Mouse (Mus musculus) WW6 (cell line): ENCODE results near the gene Morn1.
A peak's percentile ranks its signal among the peaks of the same experiment; 100 is the strongest.

ENCODE experiments used
- DNase-seq: peaks from one replicate; pipeline ENCODE4 v3.0.0-alpha.2; 2013; ENCODE audit warnings: low read depth, low spot score

Gene Morn1

DNA sequence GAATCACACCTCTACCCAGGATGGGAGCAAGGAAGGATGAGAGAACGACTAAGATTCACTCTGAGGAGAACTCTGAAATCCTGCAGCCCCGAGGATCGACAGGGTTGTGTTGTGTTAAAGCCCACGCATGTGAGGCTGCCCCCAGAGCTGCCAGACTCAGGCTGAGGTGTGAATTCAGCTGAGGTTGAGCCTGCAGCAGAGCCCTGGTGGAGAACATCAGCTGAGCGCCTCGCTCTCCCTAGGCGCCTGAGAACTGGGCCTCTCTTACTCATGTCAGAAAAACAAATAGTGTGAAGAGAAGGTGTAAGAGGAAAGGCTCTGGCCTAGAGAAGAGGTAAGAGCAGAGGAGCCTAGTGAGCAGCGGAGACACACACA lies 72.2 kb downstream of the Morn1 start:
- no peak for DNase-seq

DNA sequence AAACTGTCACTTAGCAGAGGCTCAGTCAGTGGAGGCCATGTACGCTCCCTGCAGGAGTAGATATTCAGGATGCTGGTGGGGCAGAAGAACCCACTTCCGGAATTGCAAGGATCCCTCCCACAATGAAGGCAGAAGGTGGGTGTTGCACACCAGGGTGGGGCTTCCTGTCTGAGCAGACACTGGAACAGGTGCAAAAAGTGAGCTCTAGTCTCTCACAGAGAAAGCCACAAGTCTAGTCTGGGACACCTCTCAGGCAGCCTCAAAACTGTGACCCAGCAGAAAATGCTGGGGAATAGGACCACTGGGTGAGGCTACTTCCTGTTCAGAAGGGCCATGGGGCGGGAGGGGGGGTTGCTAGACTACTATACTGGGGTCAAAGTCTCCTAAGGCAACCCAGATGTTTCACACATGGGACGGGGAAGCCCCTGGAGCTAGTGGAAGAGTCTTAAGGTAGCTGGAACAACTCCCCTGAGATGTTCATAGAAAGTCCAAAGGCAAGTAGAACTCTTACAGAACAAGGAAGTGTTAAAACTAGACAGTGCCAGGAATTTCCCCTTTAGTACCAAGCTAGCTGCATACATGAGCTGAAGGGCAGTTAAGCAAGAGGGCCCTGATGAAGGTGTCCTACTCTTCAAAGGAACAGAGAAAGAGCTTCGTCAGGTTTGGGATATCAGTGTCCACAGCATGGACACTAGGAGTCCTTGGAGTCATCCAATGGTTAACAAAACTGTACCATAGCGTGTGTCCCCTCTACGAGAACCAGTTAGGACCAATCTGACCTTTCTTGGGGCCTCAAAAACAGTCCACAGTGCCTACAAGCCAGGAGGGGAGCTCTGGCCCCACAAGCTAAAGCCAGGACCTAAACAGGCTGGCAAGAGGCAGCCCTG lies 76.3 kb downstream of the Morn1 start:
- DNase-seq, result no peak

DNA sequence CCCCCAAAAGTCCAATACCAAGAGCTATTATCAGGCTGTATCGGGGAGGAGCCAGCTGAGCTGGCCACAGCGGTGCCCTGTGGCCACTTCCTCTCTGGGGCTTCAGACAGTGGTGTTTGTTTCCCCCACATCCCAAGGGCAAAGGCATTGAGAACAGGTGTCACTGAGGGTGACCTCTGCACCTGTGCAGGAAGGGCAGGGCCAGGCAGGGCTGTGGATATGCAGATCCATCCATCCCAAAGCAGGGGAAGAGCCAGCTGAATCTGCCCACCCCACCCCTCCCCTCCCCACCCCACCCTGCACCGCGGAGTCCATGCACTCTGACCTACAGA lies 76.9 kb downstream of the Morn1 start:
- no peak for DNase-seq

DNA sequence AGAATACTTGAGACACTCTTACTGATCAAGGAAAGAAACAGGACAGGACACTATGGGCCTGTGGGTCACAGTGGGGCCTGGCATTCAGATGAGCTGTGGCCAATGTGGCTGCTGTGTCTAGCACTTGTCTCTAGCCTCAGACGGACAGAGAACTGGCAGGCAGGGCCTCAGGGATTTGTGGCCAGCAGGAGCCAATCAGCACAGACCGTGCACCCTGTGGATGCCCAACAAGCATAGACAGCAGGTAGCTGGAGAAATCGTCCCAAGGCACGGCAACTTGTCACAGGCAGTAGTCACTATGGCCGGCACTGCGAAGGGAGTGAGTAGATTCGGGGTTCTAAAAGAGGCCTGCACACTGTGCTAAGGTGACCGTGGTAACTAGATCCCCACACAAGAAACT lies 77.3 kb downstream of the Morn1 start:
- DNase-seq, result no peak

DNA sequence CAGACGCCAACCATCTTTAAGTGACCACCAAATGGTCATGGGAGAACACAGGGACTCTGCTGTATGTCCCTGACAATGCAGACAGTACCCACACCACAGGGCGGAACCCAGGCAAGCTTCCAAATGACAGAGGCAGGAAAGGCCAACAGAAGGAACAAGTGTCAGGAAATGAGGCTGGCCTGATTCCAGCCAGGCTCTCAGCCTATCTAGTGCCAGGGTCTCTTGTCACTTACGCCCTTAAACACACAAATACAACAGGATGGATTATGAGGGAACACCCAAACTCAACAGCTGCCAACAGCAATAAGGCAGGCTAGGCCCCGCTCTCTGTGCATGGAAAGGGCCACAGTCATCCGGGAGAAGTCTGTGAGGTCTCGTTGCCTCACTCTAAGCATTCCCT lies 78.2 kb downstream of the Morn1 start:
- no peak for DNase-seq

DNA sequence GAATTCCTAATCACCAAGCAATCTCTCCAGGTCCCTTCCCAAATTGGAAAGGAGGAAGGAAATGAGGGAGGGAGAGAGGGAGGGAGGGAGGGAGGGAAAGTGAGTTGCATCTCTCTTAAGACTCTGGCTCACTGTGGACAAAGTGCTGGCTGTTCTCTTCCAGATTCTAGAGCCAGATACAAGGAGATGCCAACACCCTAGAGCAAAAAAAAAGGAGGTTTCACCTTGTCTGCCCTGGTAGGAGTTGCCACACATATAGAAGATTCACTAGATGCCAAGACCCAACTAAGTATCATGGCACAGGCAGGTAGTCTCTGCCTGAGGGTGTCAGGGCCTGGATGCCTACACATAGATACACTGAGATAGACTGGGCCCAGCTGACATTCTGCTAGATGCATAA lies 79.5 kb downstream of the Morn1 start:
- no peak for DNase-seq

DNA sequence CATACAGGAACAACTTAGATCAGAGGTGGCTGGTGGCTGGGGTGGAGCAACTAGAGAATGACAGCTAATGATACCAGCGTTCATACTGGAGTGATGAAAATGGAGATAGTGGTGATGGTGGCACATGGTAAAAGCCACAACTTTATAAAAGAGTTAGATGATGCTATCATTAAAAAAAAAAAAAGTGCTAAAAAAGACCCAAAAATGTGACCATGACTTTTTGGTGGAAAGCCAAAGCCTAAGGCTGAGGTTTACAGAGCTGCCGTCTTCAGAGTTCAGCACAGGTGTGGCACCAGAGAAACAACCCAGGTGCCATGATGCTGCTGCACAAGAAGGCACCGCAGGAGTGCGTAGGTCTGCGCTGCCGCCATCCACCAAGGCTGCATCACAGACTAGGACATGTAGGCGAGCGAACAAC lies 82.5 kb downstream of the Morn1 start:
- DNase-seq, result no peak

DNA sequence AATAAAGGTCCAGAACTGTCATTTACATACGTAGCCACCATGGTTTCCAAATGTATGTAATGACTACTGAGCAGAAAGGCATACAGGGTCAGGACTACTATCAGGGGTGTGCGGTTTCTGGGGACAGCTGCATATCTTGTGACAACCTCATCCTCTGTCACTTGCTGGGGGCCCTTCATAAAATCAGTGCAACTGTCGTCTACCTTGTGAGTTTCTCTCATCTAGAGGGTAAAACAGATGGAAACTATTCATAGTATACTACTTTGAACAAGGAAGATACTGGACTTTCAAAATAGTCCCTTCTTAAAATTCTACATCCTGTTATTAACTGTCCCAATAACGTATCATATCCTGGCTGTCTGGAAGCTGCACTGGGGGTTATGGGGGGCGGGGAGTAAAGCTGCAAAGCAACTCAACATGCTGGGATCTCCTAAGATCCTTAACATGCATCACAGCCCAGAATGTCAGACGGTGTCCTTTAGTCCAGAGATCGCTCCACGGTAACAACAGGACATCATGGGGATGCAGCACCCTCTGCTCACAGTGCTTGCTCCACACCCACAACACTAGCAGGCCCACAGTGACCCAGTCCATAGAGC lies 84.3 kb downstream of the Morn1 start:
- DNase-seq, result no peak

DNA sequence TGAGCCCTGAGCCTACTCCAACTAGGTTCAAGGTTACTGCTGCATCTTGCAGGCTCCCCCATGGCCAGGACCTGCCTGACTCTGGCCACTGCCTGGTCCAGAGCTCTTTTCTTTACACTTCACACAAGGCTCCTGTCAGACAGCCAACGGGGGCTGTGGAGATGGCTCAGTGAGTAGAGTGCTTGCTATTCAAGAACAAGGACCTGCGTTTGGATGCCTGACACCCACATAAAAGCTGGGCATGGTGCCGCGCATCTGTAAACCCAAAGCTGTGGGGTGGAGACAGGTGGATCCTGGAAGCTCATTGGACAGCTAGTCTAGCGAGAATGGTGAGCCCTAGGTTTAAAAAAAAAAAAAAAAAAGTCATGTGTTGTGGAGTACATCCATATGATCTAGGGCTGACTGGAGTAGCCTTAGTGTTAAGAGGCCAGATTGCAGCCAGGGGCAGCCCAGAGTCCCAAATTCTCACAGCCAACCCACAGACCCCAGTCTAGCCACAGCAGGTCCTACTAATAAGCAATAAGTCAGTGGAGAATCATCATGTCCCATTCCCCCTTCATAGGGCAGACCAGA lies 85.7 kb downstream of the Morn1 start:
- no peak for DNase-seq

DNA sequence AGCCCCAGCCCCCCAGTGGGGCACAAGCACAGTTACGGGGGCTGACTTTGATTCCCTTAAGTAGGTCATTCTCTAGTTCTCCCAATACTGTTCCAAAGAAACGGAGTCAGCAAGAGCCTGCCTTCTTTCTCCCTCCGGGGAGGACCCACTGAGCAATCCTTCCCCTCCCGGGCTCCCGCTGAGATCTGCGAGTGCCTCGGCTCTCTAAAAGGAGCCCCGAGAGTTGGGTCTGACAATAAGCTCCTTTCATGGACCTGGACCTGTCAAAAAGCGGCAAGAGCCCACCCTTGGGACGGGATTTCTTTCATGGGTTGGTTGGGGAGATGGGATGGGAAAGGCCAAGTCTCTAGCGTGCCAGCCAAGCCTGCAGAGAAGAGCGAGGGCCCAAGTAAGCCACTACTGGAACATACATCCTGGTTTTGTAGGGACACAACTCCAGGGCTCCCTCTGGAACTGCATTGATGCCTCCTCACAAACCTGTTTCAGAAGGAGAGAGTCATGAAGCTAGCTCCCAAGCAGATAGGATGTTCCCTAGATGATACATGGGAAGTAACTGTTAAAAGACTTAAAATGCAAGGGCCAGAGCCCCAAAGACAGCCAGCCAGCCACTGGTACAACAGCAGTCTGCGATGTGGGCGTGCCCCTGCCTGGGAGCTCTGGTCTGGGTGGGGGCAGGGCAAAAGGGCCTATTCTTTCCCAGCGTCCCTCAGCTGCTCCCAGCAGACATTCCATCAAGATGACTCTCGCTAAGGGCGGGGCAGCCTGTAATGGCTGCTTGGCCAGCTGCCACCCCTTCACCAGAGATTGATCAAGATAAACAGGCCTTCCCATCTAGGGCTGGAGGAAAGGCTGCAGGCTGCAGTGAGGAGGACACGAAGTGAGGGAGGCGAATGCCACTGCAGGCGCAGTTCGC lies 86.8 kb downstream of the Morn1 start:
- DNase-seq, result peak; percentile 76

DNA sequence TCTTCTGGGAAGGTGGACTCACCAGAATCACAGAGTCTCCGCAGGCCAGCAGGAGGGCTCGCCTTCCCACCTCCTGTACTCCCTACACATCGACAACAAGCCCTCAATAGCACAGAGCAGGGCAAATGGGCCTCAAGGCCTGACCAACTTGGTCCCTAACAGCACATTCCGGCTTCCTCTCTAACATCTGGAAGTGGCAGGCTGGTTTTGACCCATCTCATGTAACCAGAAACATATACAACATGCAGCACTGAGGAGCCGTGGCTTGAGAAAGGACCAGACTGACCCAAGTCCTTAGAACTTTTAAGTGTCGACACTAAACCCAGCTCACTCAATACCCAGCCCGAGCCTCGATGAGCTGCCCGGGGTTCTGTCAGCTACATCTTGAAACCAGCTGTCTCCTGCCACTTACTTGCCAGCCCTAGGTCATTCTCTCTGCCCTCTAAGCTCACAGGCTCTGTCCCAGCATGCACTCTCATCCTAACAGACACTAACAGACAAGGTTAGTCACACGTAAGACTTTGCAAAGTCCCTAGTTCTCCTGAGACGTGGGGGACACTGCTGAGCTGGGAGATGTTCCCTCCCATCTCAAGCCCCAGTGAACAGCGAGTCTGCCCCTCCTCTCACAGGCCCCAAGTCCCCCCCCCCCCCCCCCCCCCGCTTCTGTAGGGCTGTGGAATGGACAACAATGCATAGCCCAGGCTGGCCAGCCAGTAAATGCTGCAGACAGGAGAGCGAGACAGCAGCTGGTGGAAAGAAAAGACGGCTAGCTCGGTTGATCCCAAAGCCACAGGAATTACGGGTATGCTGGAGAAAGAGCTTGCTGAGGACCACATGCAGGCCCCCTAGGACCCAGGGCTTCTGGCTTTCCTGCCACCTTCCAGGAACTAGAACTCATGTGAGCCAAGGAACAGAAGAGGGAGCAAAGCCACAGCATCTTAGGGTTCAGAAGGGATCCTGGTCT lies 87.7 kb downstream of the Morn1 start:
- no peak for DNase-seq

DNA sequence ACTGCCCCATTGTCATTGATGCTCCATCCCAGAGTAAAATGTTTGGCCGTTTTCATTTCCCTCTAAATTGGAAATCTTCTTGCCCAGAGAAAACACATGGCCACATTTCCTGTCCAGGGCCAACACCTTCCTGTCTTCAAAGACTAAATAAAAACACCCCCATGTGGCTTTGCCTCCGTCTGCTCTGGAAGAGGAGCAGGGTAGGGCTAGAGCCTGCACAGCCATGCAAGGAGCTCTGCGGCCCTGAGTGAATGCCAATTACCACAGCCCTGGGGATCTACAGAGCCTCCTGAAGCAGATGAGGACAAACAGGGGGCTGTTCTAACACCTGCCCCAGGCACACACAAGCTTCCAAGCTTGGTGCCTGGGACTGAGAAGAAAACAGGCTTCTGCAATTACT lies 89.8 kb downstream of the Morn1 start:
- no peak for DNase-seq

DNA sequence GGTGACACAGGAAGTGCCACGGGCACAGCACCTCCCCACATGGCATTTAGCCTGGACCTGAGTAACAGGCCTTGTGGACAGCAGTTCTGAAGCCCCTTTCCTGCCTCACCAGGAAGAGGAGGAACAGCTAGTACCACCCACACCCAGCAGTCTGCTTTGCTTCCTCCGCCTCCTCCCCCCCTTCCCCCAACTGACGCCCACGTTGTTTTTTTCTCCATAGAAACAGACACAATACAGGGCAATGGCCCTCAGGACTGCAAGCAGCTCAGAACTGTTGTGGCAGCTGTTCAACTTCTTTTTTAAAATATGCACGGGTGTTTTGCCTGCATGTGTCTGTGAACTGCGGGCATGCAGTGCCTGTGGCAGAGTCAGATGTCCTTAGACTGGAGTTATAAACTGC lies 91.9 kb downstream of the Morn1 start:
- DNase-seq, result no peak

DNA sequence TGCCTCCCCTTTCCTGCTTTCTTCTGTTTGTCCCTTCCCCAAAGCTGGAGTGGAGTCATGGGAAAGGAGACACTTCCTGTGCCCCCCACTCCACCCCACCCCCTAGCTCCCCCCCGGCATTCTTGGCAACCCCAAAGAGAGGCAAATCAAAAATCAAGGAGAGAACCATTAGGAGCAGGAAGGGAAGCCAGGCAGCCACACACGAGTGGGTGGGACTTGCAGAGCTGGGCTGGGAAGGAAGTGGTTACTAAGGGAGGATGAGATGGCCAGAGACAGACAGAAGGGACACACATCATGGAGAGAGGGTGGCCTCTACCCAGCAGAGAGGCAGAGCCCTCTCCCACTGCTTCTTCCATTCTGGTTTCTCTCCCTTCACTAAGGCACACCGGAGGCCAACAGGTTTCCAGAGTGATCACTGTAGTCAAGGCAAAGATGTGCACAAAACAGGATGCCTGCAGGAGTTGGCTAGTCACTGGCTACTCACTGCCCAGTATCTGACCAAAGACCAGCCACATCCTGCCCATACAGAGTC lies 92.7 kb downstream of the Morn1 start:
- no peak for DNase-seq

DNA sequence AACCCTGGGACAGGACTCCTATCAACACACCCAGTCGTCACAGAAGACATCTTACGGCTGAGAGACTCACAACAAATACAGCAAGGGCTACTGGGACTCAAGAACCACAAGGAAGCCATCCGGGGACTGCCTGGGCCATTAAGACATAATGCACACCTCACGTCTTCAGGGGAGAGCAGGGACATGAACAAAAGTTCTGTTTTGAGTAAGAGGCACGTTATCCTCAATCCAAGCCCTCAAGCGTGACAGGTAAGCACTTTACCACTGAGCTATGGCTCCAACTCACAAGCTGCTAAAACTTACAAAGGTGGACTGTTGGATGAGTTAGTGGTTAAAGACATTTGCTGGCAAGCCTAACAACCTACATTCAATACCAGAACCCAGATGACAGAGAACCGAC lies 96.8 kb downstream of the Morn1 start:
- DNase-seq, result no peak

DNA sequence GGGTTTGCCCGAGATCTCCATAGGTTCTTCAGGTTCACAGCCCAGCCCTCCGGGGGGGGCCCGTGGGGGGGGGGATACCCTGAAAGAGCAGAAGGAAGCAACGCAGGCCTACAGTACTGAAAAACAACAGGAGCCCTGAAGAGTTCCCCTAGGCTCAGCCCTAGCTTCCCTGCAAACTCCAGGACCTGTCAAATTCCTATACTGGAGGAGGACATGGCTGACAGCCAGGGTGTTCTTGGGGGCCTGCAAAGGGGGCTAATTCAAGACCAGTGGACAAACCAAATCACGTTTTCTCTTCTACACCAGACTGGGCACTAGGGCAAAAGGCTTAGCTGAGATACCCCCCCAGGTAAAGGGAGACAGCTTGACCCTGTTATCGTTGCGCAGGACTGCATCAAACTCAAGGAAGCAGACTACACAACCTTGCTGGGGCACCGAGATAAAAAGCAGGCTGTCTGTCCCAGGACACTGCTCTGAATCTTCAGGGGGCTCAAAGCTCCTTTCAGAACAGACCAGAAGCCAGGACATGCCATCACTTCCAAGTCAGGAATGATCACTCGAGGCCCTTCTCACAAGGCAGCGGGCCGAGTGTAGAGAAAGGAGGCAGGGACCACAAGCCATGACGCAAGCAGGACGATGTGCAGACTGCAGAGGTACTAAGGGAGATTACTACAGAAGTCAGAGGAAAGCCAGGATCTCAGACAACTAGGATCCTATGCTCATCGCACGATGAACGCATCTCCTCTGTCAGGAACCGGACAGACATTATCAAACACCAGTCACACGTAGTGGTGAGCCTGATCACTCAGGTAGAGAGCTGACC lies 98.1 kb downstream of the Morn1 start:
- DNase-seq, result no peak

DNA sequence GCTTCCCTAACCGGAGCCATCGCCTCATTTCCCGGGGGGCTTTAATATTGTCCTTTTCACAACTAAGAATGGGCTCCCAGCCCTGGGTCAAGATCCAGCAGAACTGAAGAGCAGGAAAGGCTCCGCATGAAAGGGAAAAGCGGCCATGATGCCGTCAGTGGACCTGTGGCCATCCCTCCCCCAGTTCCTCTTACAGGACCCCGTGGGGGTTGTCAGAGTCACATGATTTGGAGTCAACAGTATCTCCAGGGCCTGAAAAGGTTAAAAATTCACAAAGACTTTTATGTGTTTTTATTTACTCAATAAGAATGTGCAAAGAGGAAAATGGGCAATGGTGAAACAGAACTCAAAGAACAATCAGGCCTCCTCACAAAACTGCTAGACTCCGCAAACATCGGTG lies 99.5 kb downstream of the Morn1 start:
- DNase-seq, result no peak

DNA sequence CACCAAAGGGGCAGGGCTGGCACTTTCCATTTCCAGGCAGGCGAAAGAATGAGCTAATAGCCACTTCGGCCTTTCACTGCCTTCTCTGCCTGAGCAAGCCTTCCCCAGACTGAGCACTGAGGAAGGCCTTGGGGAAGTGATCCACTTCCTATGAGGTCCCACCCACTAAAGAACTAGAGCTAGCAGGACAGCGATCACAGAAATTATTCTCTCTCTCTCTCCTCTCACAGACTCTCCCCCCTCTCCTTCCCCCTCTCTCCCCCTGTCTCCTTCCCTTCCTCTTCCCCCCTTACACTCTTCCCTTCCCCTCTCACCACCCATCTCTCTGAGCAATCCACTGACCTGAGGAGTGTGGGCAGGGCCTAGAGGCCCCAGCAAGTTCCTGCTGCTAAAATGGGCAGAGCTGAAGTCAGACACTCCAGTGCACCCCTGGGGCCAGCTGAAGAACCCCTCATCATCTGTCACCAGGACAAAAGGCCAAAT lies 100.9 kb downstream of the Morn1 start:
- no peak for DNase-seq

DNA sequence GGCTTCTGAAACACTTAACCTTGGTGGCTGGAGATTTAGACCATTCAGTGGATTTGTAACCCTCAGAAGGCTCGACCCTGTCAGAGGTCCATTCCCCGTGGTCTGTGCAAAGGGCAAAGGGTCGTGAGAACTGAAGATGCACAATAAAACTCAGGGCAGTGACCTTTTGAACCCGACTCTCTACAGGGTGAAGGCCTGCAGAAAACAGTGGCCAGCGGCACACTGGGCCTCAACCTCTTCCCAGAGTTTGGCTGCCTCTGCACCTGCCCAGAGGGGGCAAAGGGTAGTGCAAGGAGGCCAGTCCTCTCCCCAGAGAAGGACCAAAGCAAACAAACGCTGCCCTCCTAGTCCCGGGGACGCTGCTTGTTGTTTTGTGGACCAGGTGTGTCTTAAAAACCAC lies 102.0 kb downstream of the Morn1 start:
- DNase-seq, result no peak

DNA sequence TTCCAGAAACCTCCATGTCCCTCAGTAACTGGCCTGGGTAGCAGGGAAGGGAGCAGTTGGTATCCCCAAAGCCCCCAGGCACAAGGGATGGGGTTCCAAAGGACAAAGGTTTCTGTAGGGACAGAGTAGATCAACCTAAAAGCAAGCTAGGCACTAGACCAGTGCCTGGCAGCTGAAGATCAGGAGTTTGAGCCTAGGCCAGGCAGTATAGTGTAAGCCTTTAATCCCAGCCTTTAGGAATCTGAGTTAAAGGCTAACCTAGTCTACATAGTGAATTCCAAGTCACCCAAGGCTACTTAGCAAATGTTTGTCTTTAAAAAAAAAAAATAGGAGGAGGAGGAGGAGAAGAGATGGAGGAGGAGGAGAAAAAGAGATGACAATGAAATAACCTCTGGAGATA lies 102.4 kb downstream of the Morn1 start:
- no peak for DNase-seq
